Mouse (Mus musculus) ovary, postnatal 36 days (tissue): ENCODE results near the gene Pik3r6.

Source experiments
- DNase-seq: peaks from one replicate; pipeline ENCODE4 v3.0.0; 2022; ENCODE audit warnings: low spot score, mixed read lengths

The Pik3r6 gene

GRCm38 (mm10) chr11:68536026-68536425 is 33.2 kb downstream of the Pik3r6 start:
- no peak for DNase-seq

- no peak for DNase-seq
Observed at GRCm38 (mm10) chr11:68536465-68536864, 33.6 kb downstream of the Pik3r6 start.

- no peak for DNase-seq
Observed at GRCm38 (mm10) chr11:68539621-68540020, 36.8 kb downstream of the Pik3r6 start.

- DNase-seq, result peak; percentile 53
Observed at GRCm38 (mm10) chr11:68544554-68544953, 41.7 kb downstream of the Pik3r6 start.

GRCm38 (mm10) chr11:68545172-68545571 is 42.4 kb downstream of the Pik3r6 start:
- DNase-seq, result no peak

GRCm38 (mm10) chr11:68545682-68546222 is 42.9 kb downstream of the Pik3r6 start:
- DNase-seq, result no peak

- DNase-seq, result no peak
Observed at GRCm38 (mm10) chr11:68547484-68547883, 44.7 kb downstream of the Pik3r6 start.

- no peak for DNase-seq
Observed at GRCm38 (mm10) chr11:68549597-68549996, 46.8 kb downstream of the Pik3r6 start.

GRCm38 (mm10) chr11:68550358-68550757 is 47.5 kb downstream of the Pik3r6 start:
- no peak for DNase-seq

- peak; percentile 57 for DNase-seq
Observed at GRCm38 (mm10) chr11:68553981-68554471, 51.2 kb downstream of the Pik3r6 start.

GRCm38 (mm10) chr11:68555918-68556584 is 53.2 kb downstream of the Pik3r6 start, which contains the start of gene Mfsd6l:
Mfsd6l (plus strand) TSS chr11:68556186.
- DNase-seq, result peak; percentile 57

GRCm38 (mm10) chr11:68559546-68559945 is 56.7 kb downstream of the Pik3r6 start:
- DNase-seq, result no peak

- no peak for DNase-seq
Observed at GRCm38 (mm10) chr11:68561957-68562950, 59.4 kb downstream of the Pik3r6 start.

GRCm38 (mm10) chr11:68564356-68565031 is 61.7 kb downstream of the Pik3r6 start:
- DNase-seq, result no peak

- no peak for DNase-seq
Observed at GRCm38 (mm10) chr11:68565032-68565429, 62.2 kb downstream of the Pik3r6 start.

GRCm38 (mm10) chr11:68566447-68567059 is 63.7 kb downstream of the Pik3r6 start:
- peak; percentile 47 for DNase-seq

GRCm38 (mm10) chr11:68570861-68571260 is 68.0 kb downstream of the Pik3r6 start:
- DNase-seq, result no peak

GRCm38 (mm10) chr11:68577076-68577475 is 74.3 kb downstream of the Pik3r6 start:
- DNase-seq, result no peak

- DNase-seq, result peak; percentile 34
Observed at GRCm38 (mm10) chr11:68579462-68579881, 76.7 kb downstream of the Pik3r6 start.

- DNase-seq, result no peak
Observed at GRCm38 (mm10) chr11:68580566-68580965, 77.7 kb downstream of the Pik3r6 start.

GRCm38 (mm10) chr11:68583225-68583624 is 80.4 kb downstream of the Pik3r6 start:
- DNase-seq, result no peak
